ENCODE assay signal across 21 mouse cellular contexts in genomic region chr19:36128440-36128839, GRCm38 (mm10). TPM values are rescaled to one million over a fixed set of nuclear protein-coding genes. Genes with fewer than 3 reads are reported as not detected.
DNase-seq lines count a peak whose midpoint lies in the region; ATAC-seq and TF ChIP-seq lines count a peak whose summit lies in the region.
"Had no signal": no experiment of that assay in that cellular context is flagged by ENCODE, and none has a peak within 500 bp of the region (broad histone marks: within the 10 kb centered on the region; RNA-seq: fewer than 3 reads in every experiment).

No protein-coding gene starts in this region.

- no peaks in the 10 kb centered on the region for H3K27me3 ChIP-seq in heart, embryonic 10.5 days (ENCODE audit: insufficient read depth, poor library complexity, severe bottlenecking)
- H3K27me3 ChIP-seq in heart, embryonic 14.5 days (ENCODE audit: control insufficient read depth, insufficient read depth, low read length): no peaks in the 10 kb centered on the region
- H3K27me3 ChIP-seq: hindbrain, embryonic 15.5 days had no signal

- H3K4me2 ChIP-seq in heart, embryonic 14.5 days (ENCODE audit: low read length): peak overlapping the region; percentile 66; the same call in 1 of the 2 replicates
- H3K4me2 ChIP-seq: hindbrain, embryonic 15.5 days had no signal

- peaks cover 4% of the 10 kb centered on the region for H3K9me3 ChIP-seq in heart, embryonic 10.5 days
- H3K9me3 ChIP-seq in heart, embryonic 14.5 days (ENCODE audit: control insufficient read depth, low read length): peaks cover 7% of the 10 kb centered on the region; the same call in 1 of the 2 replicates
- H3K9me3 ChIP-seq: forebrain, embryonic 10.5 days; hindbrain, embryonic 15.5 days had no signal

- H3K36me3 ChIP-seq in heart, embryonic 10.5 days: no peaks in the 10 kb centered on the region
- H3K36me3 ChIP-seq in heart, embryonic 14.5 days (ENCODE audit: control insufficient read depth, insufficient read depth, low read length): no peaks in the 10 kb centered on the region
- H3K36me3 ChIP-seq: embryonic facial prominence, embryonic 10.5 days; forebrain, embryonic 10.5 days; hindbrain, embryonic 15.5 days had no signal

- peaks cover 27% of the 10 kb centered on the region for H3K4me1 ChIP-seq in heart, embryonic 10.5 days
- peaks cover 17 to 31% of the 10 kb centered on the region in 2 experiments for H3K4me1 ChIP-seq in heart, embryonic 14.5 days (ENCODE audit: control insufficient read depth in 2 of 2, insufficient read depth in 2 of 2, low read length in 2 of 2)
- H3K4me1 ChIP-seq in embryonic fibroblast, embryonic 13.5 days (ENCODE audit: control insufficient read depth, insufficient read depth, low read length): no peaks in the 10 kb centered on the region
- H3K4me1 ChIP-seq: hindbrain, embryonic 15.5 days had no signal

- DNase-seq in heart, embryonic 10.5 days (ENCODE audit: low spot score): peak; percentile 63
- DNase-seq in heart, adult 9 months (ENCODE audit: low spot score in 2 of 2): no peak
- DNase-seq in heart, postnatal 14 days: no peak
- peak; percentile 59 for DNase-seq in 3134 (ENCODE audit: extremely low read depth, insufficient read length, low spot score)
- DNase-seq in testis, postnatal 10 days (ENCODE audit: low spot score): no peak
- DNase-seq: adrenal gland, adult 8-10 months; adrenal gland, postnatal 36 days; cerebellum, adult 2 months; cerebellum, postnatal 10 days; gastrocnemius, postnatal 14 days; kidney, adult 8-10 months had no signal

- TF ChIP-seq POLR2A in embryonic fibroblast, embryonic 13.5 days (IDR thresholded peaks at IDR 0.05; ENCODE audit: low read depth, low read length): no peak

- no peak for TF ChIP-seq CTCF in embryonic fibroblast, embryonic 13.5 days (IDR thresholded peaks at IDR 0.05; ENCODE audit: borderline replicate concordance, insufficient read depth, low read length)

- WGBS in heart, embryonic 10.5 days: 89% methylated on average over 3 of the region's 3 CpGs
- 91% methylated on average over 3 of the region's 3 CpGs for WGBS in heart, embryonic 14.5 days

- intact Hi-C loops in heart, postnatal 14 days (cut with DNase I): no loop called here

- H3K9ac ChIP-seq in heart, embryonic 14.5 days (ENCODE audit: low read length): peak overlapping the region; percentile 77; the same call in 1 of the 2 replicates
- H3K9ac ChIP-seq: hindbrain, embryonic 15.5 days had no signal

- H3K4me3 ChIP-seq in heart, embryonic 10.5 days: no peak overlapping the region
- H3K4me3 ChIP-seq in heart, embryonic 14.5 days (ENCODE audit: control insufficient read depth in 1 of 2, insufficient read depth in 1 of 2, low read depth in 1 of 2, low read length in 2 of 2): no peak overlapping the region
- no peak overlapping the region for H3K4me3 ChIP-seq in embryonic fibroblast, embryonic 13.5 days (ENCODE audit: insufficient read depth, low read length)
- H3K4me3 ChIP-seq: embryonic facial prominence, embryonic 10.5 days; erythroblast, embryonic 14.5 days; forebrain, embryonic 10.5 days; hindbrain, embryonic 15.5 days had no signal

- H3K27ac ChIP-seq in heart, embryonic 10.5 days: peak overlapping the region; percentile 96
- H3K27ac ChIP-seq in heart, embryonic 14.5 days (replicated peaks in 1 of 2; ENCODE audit: control insufficient read depth in 1 of 2, insufficient read depth in 1 of 2, low read depth in 2 of 2, low read length in 2 of 2): peak overlapping the region; percentile 69 to 98
- H3K27ac ChIP-seq in embryonic fibroblast, embryonic 13.5 days (ENCODE audit: insufficient read depth, low read length): peak overlapping the region; percentile 93
- H3K27ac ChIP-seq: embryonic facial prominence, embryonic 10.5 days; forebrain, embryonic 10.5 days; hindbrain, embryonic 15.5 days had no signal

- ATAC-seq in heart, embryonic 14.5 days (ENCODE audit: insufficient number of reproducible peaks, insufficient read depth, low FRiP score, low read depth): no peak
- ATAC-seq: forebrain, embryonic 14.5 days; inflammation-experienced regulatory T-cells, adult 6 months; intestine, postnatal 0 days had no signal

RNA-seq across cellular contexts. Expression of gene Ankrd1, which starts 8.5 kb away (rescaled TPM):
- 212 and 390 TPM in 2 replicates for polyA plus RNA-seq in heart, embryonic 10.5 days (2016; fragmentation: Nextera tagmentation; extraction: Ambion mirVana)
- polyA plus RNA-seq in heart, embryonic 14.5 days (2014; fragmentation: Nextera tagmentation; extraction: Ambion mirVana): 420 and 520 TPM in 2 replicates
- 100 to 1,000 TPM; 169 to 276 TPM for total RNA-seq in heart, postnatal 14 days (2021)
- 30.6 and 110 TPM in 2 replicates for polyA plus RNA-seq in embryonic fibroblast, embryonic 13.5 days (2011; ENCODE audit: insufficient read length, low read depth, missing spikeins)
- total RNA-seq: adrenal gland, adult 8-10 months; adrenal gland, postnatal 36 days had no signal
- polyA plus RNA-seq: erythroblast, embryonic 14.5 days; forebrain, embryonic 10.5 days; forebrain, embryonic 14.5 days; hindbrain, embryonic 11.5 days; hindbrain, embryonic 15.5 days; inflammation-experienced regulatory T-cells, adult 6 months had no signal

RNA-seq across cellular contexts. Expression of gene Rpp30, which starts 44.9 kb away (rescaled TPM):
- 61.1 and 72.2 TPM in 2 replicates for polyA plus RNA-seq in heart, embryonic 10.5 days (2016; fragmentation: Nextera tagmentation; extraction: Ambion mirVana)
- 44.2 and 45.7 TPM in 2 replicates for polyA plus RNA-seq in heart, embryonic 14.5 days (2014; fragmentation: Nextera tagmentation; extraction: Ambion mirVana)
- total RNA-seq in heart, postnatal 14 days (2021): 10 to 100 TPM; 11.2 to 12.7 TPM
- 23.8 and 29.5 TPM in 2 replicates for polyA plus RNA-seq in embryonic fibroblast, embryonic 13.5 days (2011; ENCODE audit: insufficient read length, low read depth, missing spikeins)

Comparison
In these comparisons a context has a peak if more than half of its experiments do, and no peak if none do; other contexts are left out.
1. DNase-seq: peak in heart, embryonic 10.5 days (single experiment) and 3134 (single experiment); none in heart, adult 9 months (0 of 2), heart, postnatal 14 days (0 of 2) and testis, postnatal 10 days (single experiment).
2. Peak in every context shown above with its lines, with median percentiles within 50 percentile points of each other: H3K27ac ChIP-seq.